Mouse (Mus musculus): ENCODE data around the gene Swi5.

The Swi5 gene

GRCm38 (mm10) chr2:32259657-32260417 lies 28.0 kb downstream of the Swi5 start, which contains the start of gene Uck1:
Gene Uck1 (minus strand): TSS chr2:32260159.
- peak; percentile 92 to 94 for DNase-seq

- no peak for DNase-seq
These were observed 28.9 kb downstream of the Swi5 start for GRCm38 (mm10) chr2:32258887-32259533.

- DNase-seq: no peak
These were observed 31.6 kb downstream of the Swi5 start for GRCm38 (mm10) chr2:32256273-32256672.

GRCm38 (mm10) chr2:32254563-32254962 lies 33.3 kb downstream of the Swi5 start:
- no peak for DNase-seq

- no peak for DNase-seq
These were observed 34.5 kb downstream of the Swi5 start for GRCm38 (mm10) chr2:32253352-32253751.

- peak; percentile 30 to 61 for DNase-seq
These were observed 35.2 kb downstream of the Swi5 start for GRCm38 (mm10) chr2:32252658-32253057.

- DNase-seq: peak; percentile 66 to 72
These were observed 35.9 kb downstream of the Swi5 start for GRCm38 (mm10) chr2:32251791-32252527.

GRCm38 (mm10) chr2:32248377-32249361 lies 39.2 kb downstream of the Swi5 start:
- peak in 1 of 2 experiments; percentile 51 for DNase-seq

- DNase-seq: no peak
These were observed 41.1 kb downstream of the Swi5 start for GRCm38 (mm10) chr2:32246741-32247140.

GRCm38 (mm10) chr2:32242986-32243385 lies 44.9 kb downstream of the Swi5 start:
- DNase-seq: no peak

- DNase-seq: no peak
These were observed 47.3 kb downstream of the Swi5 start for GRCm38 (mm10) chr2:32240591-32240990.

- no peak for DNase-seq
These were observed 49.0 kb downstream of the Swi5 start for GRCm38 (mm10) chr2:32238708-32239435.

GRCm38 (mm10) chr2:32237571-32237970 lies 50.3 kb downstream of the Swi5 start:
- DNase-seq: no peak

- DNase-seq: peak; percentile 36 to 58
These were observed 51.0 kb downstream of the Swi5 start for GRCm38 (mm10) chr2:32236760-32237487.

- peak; percentile 88 to 91 for DNase-seq
These were observed 51.8 kb downstream of the Swi5 start, which contains the start of gene Pomt1 for GRCm38 (mm10) chr2:32235886-32236759. Gene Pomt1 (plus strand): TSS chr2:32236590.

GRCm38 (mm10) chr2:32235433-32235832 lies 52.4 kb downstream of the Swi5 start:
- no peak for DNase-seq

All from lung, adult 18-20 months (tissue).